Mouse (Mus musculus) kidney, adult 2 months (tissue): ENCODE measurements at regions not wholly inside any gene's neighbourhood (a gene's known extent, or its start where the extent isn't known, plus 50 kb on each side); places are given as distances from the start of the nearest gene placed in this dataset.

Experiments used
- CTCF ChIP-seq: fragments of 200-500 bp; conservative IDR thresholded peaks from 2 replicates; pipeline ENCODE4 v1.5.1; 2011; ENCODE audit warnings: low read depth, mild to moderate bottlenecking, control low read depth, low read length, moderate library complexity, mixed read lengths; ENCODE audit not compliant: insufficient read depth, insufficient read length
- POLR2A ChIP-seq: fragments of 200-500 bp; IDR thresholded peaks from one replicate; pipeline ENCODE4 v1.6.1; 2011; ENCODE audit warnings: low read depth, low read length, control low read depth

DNA sequence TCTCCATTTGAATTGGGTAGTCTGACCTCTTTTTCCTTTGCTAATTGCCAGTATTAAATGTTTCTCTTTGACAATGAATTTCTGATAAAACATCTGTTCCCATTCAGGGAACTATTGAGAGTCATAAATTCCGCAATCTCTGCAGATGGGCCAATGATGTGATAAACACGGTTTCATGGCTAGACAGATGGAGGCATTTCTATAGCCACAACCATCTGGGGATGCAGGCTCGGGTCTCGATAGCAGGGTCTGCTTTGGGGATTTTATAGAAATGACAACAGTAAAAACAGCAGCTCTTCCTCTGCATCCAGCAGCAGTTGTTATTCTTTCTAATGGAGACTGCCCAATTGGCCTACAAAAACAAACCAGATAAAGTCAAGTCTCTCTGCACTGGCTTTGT is 82.1 kb upstream of the Ralgapa2 start:
- TF ChIP-seq POLR2A (no peak), CTCF (no peak)
